Mouse (Mus musculus): ENCODE results near the gene Rbms3.

DNA sequence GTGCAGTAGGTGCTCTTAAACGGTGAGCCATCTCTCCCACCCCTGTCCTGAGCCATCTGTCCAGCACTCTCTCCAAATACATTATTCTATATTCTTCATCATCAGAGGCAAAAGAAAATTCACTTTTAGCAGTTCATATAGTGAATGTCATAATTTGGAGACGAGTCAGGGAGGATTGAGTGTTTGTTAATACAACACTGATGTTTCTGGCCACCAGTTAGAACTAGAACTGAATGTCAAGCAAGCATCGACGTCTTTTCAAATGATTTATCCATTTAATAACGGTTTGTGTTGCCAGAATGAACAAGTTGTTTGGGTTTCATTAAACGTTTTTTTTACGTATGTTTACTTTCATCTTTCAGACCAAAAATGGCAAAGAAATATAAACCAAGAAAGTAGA lies 901.1 kb downstream of the Rbms3 start:
- TF ChIP-seq HCFC1 (IDR thresholded peaks at IDR 0.05; ENCODE audit: borderline replicate concordance, insufficient read depth, low read length) = no peak
- TF ChIP-seq ZNF384 (IDR thresholded peaks at IDR 0.05; ENCODE audit: low read depth, low read length) = no peak
- TF ChIP-seq ZC3H11A (IDR thresholded peaks at IDR 0.05; ENCODE audit: borderline replicate concordance, low read depth, low read length) = no peak
- no peak for TF ChIP-seq MAFK (IDR thresholded peaks at IDR 0.05; ENCODE audit: insufficient read depth, low read depth, low read length)

Measured in ES-E14 (cell line).